Mouse (Mus musculus): ENCODE results near the gene Coasy. TPM values are rescaled to one million over a fixed set of nuclear protein-coding genes. Genes with fewer than 3 reads are reported as not detected.
A peak's percentile ranks its signal among the peaks of the same experiment; 100 is the strongest.

The Coasy gene
- polyA plus RNA-seq, 1 experiment from 2014 or later: 45.9 TPM

DNA sequence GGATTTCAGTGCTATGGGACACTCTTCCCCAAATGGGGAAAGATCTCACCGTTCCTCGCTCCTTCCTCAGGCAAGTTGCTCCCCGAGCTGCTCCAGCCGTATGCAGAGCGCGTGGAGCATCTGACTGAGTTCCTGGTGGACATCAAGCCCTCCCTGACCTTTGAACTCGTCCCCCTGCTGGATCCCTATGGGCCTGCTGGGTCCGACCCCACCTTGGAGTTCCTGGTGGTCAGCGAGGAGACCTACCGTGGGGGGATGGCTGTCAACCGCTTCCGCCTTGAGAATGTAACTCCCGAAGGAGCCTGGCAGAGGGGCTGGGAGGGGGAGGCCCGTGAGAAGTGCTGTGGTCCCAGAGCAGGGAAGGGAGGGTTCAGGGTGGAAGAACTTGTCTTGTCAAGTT lies 1.9 kb downstream of the Coasy start:
- Histone ChIP-seq H3K4me2 (ENCODE audit: low read length) (no peak overlapping the region), H3K27ac (ENCODE audit: low read depth, low read length) (no peak overlapping the region), H3K4me3 (ENCODE audit: low read length) (no peak overlapping the region), H3K9me3 (ENCODE audit: control insufficient read depth, low read length) (no peaks in the 10 kb centered on the region), H3K9ac (ENCODE audit: low read depth, low read length) (no peak overlapping the region), H3K36me3 (ENCODE audit: control insufficient read depth, insufficient read depth, low read length) (peaks cover 6% of the 10 kb centered on the region), H3K27me3 (replicated peaks; ENCODE audit: control insufficient read depth, insufficient read depth, low read length) (peaks cover 16% of the 10 kb centered on the region), H3K4me1 (ENCODE audit: control insufficient read depth, insufficient read depth, low read depth, low read length) (peaks cover 35% of the 10 kb centered on the region)
- no peak for ATAC-seq
- 88% methylated on average over 14 of the region's 14 CpGs for whole genome bisulfite sequencing

DNA sequence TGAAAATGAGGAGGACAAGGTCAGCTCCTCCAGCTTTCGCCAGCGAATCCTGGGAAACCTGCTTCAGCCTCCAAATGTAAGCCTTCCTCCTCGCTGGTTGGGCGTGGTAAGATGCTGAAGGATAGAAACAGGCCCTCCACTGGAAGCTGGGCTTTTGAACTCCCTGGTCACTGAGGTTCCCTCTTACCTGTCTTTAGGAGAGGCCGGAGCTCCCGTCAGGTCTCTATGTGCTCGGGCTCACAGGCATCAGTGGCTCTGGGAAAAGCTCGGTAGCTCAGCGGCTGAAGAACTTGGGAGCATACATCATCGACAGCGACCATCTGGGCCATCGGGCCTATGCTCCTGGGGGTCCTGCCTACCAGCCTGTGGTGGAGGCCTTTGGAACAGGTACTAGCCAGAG lies 2.4 kb downstream of the Coasy start:
- no peak overlapping the region for H3K9ac ChIP-seq (ENCODE audit: low read depth, low read length)
- H3K9me3 ChIP-seq (ENCODE audit: control insufficient read depth, low read length): no peaks in the 10 kb centered on the region
- no peak for ATAC-seq
- H3K27me3 ChIP-seq (replicated peaks; ENCODE audit: control insufficient read depth, insufficient read depth, low read length): peaks cover 11% of the 10 kb centered on the region
- H3K36me3 ChIP-seq (ENCODE audit: control insufficient read depth, insufficient read depth, low read length): peaks cover 11% of the 10 kb centered on the region
- no peak overlapping the region for H3K27ac ChIP-seq (ENCODE audit: low read depth, low read length)
- H3K4me3 ChIP-seq (ENCODE audit: low read length): no peak overlapping the region
- peaks cover 35% of the 10 kb centered on the region for H3K4me1 ChIP-seq (ENCODE audit: control insufficient read depth, insufficient read depth, low read depth, low read length)
- WGBS: 95% methylated on average over 12 of the region's 12 CpGs
- H3K4me2 ChIP-seq (ENCODE audit: low read length): no peak overlapping the region

- H3K36me3 ChIP-seq (ENCODE audit: control insufficient read depth, insufficient read depth, low read length): peaks cover 21% of the 10 kb centered on the region
- WGBS: 93% methylated on average over 18 of the region's 18 CpGs
- no peak overlapping the region for H3K4me3 ChIP-seq (ENCODE audit: low read length)
- no peak for ATAC-seq
- H3K4me1 ChIP-seq (ENCODE audit: control insufficient read depth, insufficient read depth, low read depth, low read length): peaks cover 35% of the 10 kb centered on the region
- H3K9ac ChIP-seq (ENCODE audit: low read depth, low read length): no peak overlapping the region
- H3K9me3 ChIP-seq (ENCODE audit: control insufficient read depth, low read length): no peaks in the 10 kb centered on the region
- H3K27me3 ChIP-seq (replicated peaks; ENCODE audit: control insufficient read depth, insufficient read depth, low read length): peaks cover 1% of the 10 kb centered on the region; the same call in 1 of the 2 replicates
- H3K27ac ChIP-seq (ENCODE audit: low read depth, low read length): peak overlapping the region; percentile 86; the same call in 1 of the 2 replicates
- H3K4me2 ChIP-seq (ENCODE audit: low read length): no peak overlapping the region
These were observed 3.4 kb downstream of the Coasy start for GRCm38 (mm10) chr11:101085617-101086322.

- H3K27ac ChIP-seq (ENCODE audit: low read depth, low read length): peak overlapping the region; percentile 86
- peaks cover 35% of the 10 kb centered on the region for H3K4me1 ChIP-seq (ENCODE audit: control insufficient read depth, insufficient read depth, low read depth, low read length)
- H3K9me3 ChIP-seq (ENCODE audit: control insufficient read depth, low read length): no peaks in the 10 kb centered on the region
- H3K36me3 ChIP-seq (ENCODE audit: control insufficient read depth, insufficient read depth, low read length): peaks cover 26% of the 10 kb centered on the region
- WGBS: 79% methylated on average over 6 of the region's 6 CpGs
- no peaks in the 10 kb centered on the region for H3K27me3 ChIP-seq (replicated peaks; ENCODE audit: control insufficient read depth, insufficient read depth, low read length)
- H3K4me2 ChIP-seq (ENCODE audit: low read length): peak overlapping the region; percentile 97
- peak overlapping the region; percentile 95; the same call in 1 of the 2 replicates for H3K9ac ChIP-seq (ENCODE audit: low read depth, low read length)
- H3K4me3 ChIP-seq (ENCODE audit: low read length): no peak overlapping the region
- no peak for ATAC-seq
These were observed 3.9 kb downstream of the Coasy start for GRCm38 (mm10) chr11:101086323-101086674.

- Histone ChIP-seq H3K4me2 (ENCODE audit: low read length) (peak within 1 kb of the TSS; percentile 97), H3K4me3 (ENCODE audit: low read length) (peak within 1 kb of the TSS; percentile 92), H3K9me3 (ENCODE audit: control insufficient read depth, low read length) (no peaks in the 10 kb centered on the region), H3K36me3 (ENCODE audit: control insufficient read depth, insufficient read depth, low read length) (peaks cover 32% of the 10 kb centered on the region), H3K4me1 (ENCODE audit: control insufficient read depth, insufficient read depth, low read depth, low read length) (peaks cover 31% of the 10 kb centered on the region), H3K27ac (ENCODE audit: low read depth, low read length) (peak within 1 kb of the TSS; percentile 86), H3K9ac (ENCODE audit: low read depth, low read length) (peak within 1 kb of the TSS; percentile 95), H3K27me3 (replicated peaks; ENCODE audit: control insufficient read depth, insufficient read depth, low read length) (no peaks in the 10 kb centered on the region)
- peak; percentile 86 for ATAC-seq
- under 1% methylated on average over 51 of the region's 52 CpGs for WGBS
These were observed 4.7 kb downstream of the Coasy start, which contains the start of gene Mlx for GRCm38 (mm10) chr11:101086756-101087681. Mlx (plus strand) TSS chr11:101087277.

- H3K9ac ChIP-seq (ENCODE audit: low read depth, low read length): peak overlapping the region; percentile 95
- no peak for ATAC-seq
- peak overlapping the region; percentile 97 for H3K4me2 ChIP-seq (ENCODE audit: low read length)
- H3K27me3 ChIP-seq (replicated peaks; ENCODE audit: control insufficient read depth, insufficient read depth, low read length): no peaks in the 10 kb centered on the region
- peak overlapping the region; percentile 86 for H3K27ac ChIP-seq (ENCODE audit: low read depth, low read length)
- 8% methylated on average over 8 of the region's 8 CpGs for WGBS
- H3K4me1 ChIP-seq (ENCODE audit: control insufficient read depth, insufficient read depth, low read depth, low read length): peaks cover 31% of the 10 kb centered on the region
- H3K4me3 ChIP-seq (ENCODE audit: low read length): peak overlapping the region; percentile 92
- H3K9me3 ChIP-seq (ENCODE audit: control insufficient read depth, low read length): no peaks in the 10 kb centered on the region
- peaks cover 39% of the 10 kb centered on the region for H3K36me3 ChIP-seq (ENCODE audit: control insufficient read depth, insufficient read depth, low read length)
These were observed 5.3 kb downstream of the Coasy start for GRCm38 (mm10) chr11:101087682-101088055.

DNA sequence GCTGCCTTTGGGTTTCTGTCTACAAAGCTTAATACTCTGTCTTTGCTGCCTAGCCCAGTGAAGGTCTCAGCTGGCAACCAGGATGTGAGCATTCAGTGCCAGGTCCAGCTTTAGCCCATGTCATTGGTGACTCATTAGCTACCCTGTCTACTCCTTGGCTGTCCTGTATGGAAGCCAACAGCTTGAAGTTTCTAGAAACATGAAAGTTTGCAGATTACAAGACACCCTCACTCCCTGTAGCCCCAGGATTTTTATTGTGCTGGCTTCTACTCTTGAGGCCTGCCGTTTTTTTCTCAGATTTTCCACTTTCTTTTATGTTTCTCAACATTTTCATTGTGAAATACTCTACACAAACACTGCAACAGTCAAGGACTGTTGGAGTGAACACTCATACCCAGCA lies 7.6 kb downstream of the Coasy start:
- no peak overlapping the region for H3K27ac ChIP-seq (ENCODE audit: low read depth, low read length)
- peaks cover 45% of the 10 kb centered on the region for H3K36me3 ChIP-seq (ENCODE audit: control insufficient read depth, insufficient read depth, low read length)
- peaks cover 29% of the 10 kb centered on the region for H3K4me1 ChIP-seq (ENCODE audit: control insufficient read depth, insufficient read depth, low read depth, low read length)
- H3K27me3 ChIP-seq (replicated peaks; ENCODE audit: control insufficient read depth, insufficient read depth, low read length): no peaks in the 10 kb centered on the region
- no peak overlapping the region for H3K9ac ChIP-seq (ENCODE audit: low read depth, low read length)
- WGBS: 95% methylated on average over 1 of the region's 1 CpGs
- ATAC-seq: no peak
- H3K4me2 ChIP-seq (ENCODE audit: low read length): no peak overlapping the region
- H3K9me3 ChIP-seq (ENCODE audit: control insufficient read depth, low read length): no peaks in the 10 kb centered on the region
- no peak overlapping the region for H3K4me3 ChIP-seq (ENCODE audit: low read length)

DNA sequence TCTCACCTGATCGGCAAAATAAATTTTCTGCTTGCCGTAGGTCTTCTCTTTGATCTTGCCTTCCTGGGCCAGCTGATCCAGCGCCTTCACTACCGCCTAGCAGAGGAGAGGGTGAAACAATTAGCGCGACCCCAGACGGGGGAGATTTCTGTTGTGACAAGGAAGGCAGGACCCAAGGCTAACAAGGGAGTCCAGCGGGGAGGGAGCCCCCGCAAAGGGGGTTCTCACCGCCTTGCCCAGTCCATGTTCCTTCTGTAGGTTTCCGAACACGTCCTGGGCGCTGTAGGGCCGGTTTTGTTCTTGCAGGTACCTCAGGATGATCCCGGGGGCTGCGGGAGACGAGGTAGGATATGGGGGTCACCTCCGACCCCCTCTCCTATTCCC lies 12.6 kb downstream of the Coasy start:
- Histone ChIP-seq H3K4me1 (ENCODE audit: control insufficient read depth, insufficient read depth, low read depth, low read length) (peaks cover 11% of the 10 kb centered on the region), H3K36me3 (ENCODE audit: control insufficient read depth, insufficient read depth, low read length) (peaks cover 60% of the 10 kb centered on the region), H3K27me3 (replicated peaks; ENCODE audit: control insufficient read depth, insufficient read depth, low read length) (no peaks in the 10 kb centered on the region), H3K27ac (ENCODE audit: low read depth, low read length) (peak overlapping the region; percentile 96), H3K9ac (ENCODE audit: low read depth, low read length) (peak overlapping the region; percentile 93), H3K4me3 (ENCODE audit: low read length) (peak overlapping the region; percentile 81), H3K4me2 (ENCODE audit: low read length) (peak overlapping the region; percentile 92), H3K9me3 (ENCODE audit: control insufficient read depth, low read length) (no peaks in the 10 kb centered on the region)
- ATAC-seq: no peak
- WGBS: 2% methylated on average over 18 of the region's 18 CpGs
